Mouse (Mus musculus): ENCODE results near the gene Aldh1a3. TPM values are rescaled to one million over a fixed set of nuclear protein-coding genes. Genes with fewer than 3 reads are reported as not detected.

Aldh1a3 gene
- 1 to 10 TPM in 1 of 2 experiments, under 1 TPM in 1; 0.95 to 1.4 TPM for total RNA-seq (2021)

DNA sequence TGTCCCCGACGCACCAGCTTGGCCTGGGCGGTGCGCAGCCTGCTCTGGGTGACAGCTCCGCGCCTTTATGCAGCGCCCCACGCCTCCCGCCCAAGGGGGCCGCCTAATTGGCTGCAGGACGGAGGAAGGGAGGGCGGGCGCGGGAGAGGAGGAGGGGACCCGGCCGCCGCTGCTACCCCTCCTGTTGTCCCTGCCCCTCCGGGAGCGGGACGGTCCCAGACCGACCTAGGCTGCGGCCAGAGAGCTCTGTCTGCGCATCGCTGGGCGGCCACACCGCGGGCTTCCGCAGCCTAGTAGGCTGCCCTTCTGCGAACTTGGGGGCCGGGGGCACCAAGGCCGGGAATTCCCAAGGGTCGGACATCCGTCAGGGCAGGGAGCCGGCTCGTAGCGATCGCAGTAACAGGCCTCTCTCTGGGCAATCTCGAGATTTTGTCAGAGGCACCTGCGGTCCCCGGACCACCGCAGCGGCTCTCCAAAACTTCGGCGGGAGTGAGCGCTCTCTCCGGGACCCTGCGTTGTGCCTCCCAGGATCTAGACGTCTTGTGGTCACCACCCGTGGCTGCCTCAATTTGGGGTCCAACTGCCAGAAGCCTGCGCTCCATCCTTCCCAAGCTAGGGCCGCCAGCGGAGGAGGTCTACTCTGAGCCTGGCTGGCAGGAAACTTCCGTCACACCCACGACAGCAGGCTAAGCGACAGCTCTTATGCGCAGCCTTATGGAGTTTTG lies at the start of gene Aldh1a3:
TSS of gene Aldh1a3 (minus strand) at position 81 of the 725 bp plus-strand sequence.
- no peak for DNase-seq (ENCODE audit: low spot score in 2 of 2)
- intact Hi-C loops (cut with DNase I) = no loop called here

DNA sequence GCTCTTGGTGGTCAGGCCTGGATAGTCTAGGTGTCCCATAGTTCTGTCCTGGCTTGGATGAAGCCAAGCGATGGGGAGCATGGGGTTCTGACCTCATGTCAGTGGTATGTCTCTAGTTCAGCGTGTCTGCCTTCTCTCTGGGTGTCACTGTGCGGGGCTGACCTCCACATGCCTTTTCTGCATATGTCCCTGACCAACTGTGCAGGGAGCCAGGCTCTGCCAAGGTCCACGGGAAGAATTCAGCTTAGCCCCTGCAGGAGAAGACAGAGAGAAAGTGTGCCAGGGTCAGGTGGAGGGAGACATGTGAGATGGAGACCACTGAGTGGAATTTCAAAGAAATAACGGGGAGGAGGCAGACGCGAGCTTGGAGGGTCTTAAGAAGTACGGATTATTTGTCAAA lies 49.0 kb upstream of the Aldh1a3 start:
- DNase-seq (ENCODE audit: low spot score in 2 of 2) = no peak
- intact Hi-C loops (cut with DNase I) = no loop called here

- no peak for DNase-seq (ENCODE audit: low spot score in 2 of 2)
- intact Hi-C loops (cut with DNase I) = no loop called here
Observed at GRCm38 (mm10) chr7:66471641-66472216, 44.4 kb upstream of the Aldh1a3 start.

- DNase-seq (ENCODE audit: low spot score in 2 of 2) = no peak
- intact Hi-C loops (cut with DNase I) = no loop called here
Observed at GRCm38 (mm10) chr7:66466641-66467040, 39.3 kb upstream of the Aldh1a3 start.

DNA sequence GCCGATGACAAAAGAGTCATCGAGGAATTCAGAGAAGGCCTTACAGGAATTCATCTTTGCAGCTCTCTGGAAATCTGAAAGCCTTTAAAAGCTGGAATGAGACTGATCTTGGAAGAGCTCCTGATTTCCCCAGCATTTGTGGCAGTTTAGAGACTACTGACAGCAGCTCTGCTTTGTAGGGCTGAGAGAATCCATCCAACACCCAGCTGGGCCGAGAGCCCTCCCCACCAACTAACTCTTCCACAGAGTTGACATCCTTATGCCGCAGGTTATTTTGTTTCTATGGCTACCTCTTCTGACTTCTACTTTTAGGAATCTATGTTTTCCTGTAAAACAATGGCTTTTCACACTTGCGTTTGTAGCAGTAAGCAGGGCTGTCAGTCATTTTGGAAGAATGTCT lies 37.9 kb upstream of the Aldh1a3 start:
- intact Hi-C loops (cut with DNase I) = no loop called here
- DNase-seq (ENCODE audit: low spot score in 2 of 2) = no peak

DNA sequence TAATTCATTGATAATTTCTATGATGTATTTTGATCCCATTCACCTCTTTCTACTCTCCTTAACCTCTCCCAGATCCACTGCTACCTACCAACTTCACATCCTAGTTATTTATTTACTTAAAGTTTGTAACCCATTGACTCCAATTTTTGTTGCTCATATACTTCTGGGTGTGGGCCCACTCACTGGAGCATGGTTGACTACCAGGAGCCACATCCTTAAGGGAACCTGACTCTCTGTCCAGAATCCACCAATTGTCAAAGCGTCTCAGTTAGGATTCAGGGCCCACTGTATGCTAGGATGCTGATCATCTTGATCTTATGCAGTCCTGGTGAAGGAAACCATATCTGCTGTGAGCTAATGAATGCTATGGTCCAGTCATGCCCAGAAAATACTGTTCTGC lies 35.8 kb upstream of the Aldh1a3 start:
- DNase-seq (ENCODE audit: low spot score in 2 of 2) = no peak

GRCm38 (mm10) chr7:66451622-66452295 lies 24.4 kb upstream of the Aldh1a3 start:
- no peak for DNase-seq (ENCODE audit: low spot score in 2 of 2)
- intact Hi-C loops (cut with DNase I) = no loop called here

More for the DNA sequence above, 35.8 kb upstream of the Aldh1a3 start:
- intact Hi-C loops (cut with DNase I) = no loop called here

DNA sequence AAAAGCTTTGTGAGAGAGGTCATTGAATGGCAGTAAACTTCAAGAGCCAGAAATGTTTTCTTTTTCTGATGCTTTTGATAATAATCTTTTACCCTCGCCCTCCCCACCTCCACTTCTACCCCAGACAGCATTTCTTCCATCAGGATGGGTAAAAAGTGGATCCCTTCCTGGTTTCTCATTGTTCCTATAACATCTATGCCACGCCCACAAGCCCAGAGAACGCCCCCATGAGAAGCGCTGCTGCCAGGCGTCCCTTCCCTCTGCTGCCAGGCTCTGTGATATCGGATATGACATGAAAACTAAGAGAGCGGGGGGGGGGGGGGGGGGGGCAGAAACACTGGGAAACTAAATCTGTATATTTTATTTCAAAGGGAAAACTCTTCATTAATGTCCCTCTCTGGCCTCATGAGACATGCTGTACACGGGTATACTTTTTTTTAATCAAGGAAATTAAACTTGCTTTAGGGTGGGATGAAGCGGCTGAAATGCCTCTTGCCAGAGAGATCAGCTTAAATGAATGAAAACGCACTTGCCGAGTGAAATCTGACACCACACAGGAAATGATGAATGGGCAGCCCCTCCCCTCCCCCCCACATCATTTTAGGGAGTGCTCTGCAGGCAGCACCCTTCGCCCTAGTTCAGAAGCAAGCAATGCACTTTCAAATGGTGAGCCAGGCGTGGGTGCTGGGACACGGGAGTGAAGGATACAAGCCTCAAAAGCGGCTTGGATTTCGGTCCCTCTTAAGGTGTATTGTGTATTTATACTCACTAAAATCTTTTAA lies 22.8 kb upstream of the Aldh1a3 start:
- intact Hi-C loops (cut with DNase I) = no loop called here
- no peak for DNase-seq (ENCODE audit: low spot score in 2 of 2)

DNA sequence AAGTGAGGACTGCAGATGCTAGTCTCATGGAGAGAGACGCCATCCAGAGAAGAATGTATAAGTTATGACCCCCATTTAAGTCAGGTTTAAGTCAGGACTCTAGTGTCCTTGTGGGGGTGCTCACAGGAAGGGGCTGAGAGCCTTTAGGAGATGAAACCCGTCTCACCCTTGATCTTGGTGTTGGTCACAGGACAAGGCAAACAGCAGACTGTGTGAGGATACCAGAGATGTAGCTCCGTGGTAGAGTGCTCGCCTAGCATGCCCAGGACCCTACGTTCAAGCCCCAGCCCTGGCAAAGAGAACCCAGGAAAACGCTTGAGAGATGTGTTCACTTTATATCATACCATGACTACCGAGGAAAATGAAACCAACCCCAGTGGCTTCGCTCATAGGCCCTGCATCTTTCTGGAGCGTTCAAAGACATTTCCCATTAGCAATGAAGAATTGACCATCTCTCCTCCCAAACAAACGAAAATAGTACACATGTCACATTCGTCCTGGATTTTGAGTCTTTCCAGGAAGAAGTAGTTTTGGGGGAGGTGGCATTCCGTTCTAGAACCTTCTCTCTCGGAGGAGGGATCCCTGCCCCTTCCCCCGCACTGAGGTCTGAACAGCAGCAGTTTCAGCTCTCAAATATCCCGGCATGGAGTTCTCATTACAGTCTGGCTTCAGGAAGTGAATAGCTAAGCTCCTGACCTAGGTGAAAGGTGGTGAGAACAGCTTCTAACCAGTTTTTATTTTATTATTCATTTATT lies 21.6 kb upstream of the Aldh1a3 start:
- no peak for DNase-seq (ENCODE audit: low spot score in 2 of 2)
- intact Hi-C loops (cut with DNase I) = no loop called here

GRCm38 (mm10) chr7:66448304-66448703 lies 21.0 kb upstream of the Aldh1a3 start:
- intact Hi-C loops (cut with DNase I) = no loop called here
- no peak for DNase-seq (ENCODE audit: low spot score in 2 of 2)

GRCm38 (mm10) chr7:66446860-66447259 lies 19.5 kb upstream of the Aldh1a3 start:
- DNase-seq (ENCODE audit: low spot score in 2 of 2) = no peak

DNA sequence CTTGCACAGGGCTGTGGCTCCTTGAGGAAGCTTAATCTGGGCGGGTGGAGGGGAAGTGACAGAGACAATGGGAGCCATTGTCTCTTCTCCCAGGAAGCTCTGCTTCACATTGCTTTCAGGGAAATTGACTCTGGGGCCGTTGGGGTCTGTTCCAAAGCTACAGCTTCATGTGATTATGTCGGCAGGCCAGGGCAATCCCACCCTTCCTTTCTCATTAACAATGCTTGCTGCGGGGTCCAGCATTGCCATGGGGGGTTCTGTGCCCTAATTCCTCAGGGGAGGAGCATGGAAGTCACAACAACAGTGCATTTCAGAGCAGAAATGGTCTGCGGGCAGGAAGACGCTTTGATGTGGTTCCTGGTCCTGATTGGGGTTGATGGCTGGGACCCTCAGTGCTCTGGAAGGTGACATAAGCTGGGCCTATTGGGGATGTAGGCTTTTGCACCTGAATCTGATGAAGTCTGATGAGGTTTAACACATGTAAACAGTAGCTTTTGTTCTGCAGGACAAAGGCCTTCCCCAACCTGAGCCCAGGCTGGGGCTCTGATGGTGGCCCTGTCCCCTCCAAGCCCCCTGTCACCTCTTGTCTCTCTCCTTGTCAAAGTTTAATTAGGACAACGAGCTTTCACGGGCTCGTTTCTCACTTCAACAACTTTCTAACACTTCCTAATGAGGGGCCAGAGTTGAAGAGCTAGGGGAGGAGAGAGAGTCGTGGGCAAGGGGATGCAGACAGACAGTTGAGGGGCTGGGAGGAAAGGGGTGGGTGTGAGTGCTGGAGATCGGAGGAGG lies 18.0 kb upstream of the Aldh1a3 start:
- intact Hi-C loops (cut with DNase I) = no loop called here
- no peak for DNase-seq (ENCODE audit: low spot score in 2 of 2)

More at GRCm38 (mm10) chr7:66446860-66447259, 19.5 kb upstream of the Aldh1a3 start:
- intact Hi-C loops (cut with DNase I) = no loop called here

- intact Hi-C loops (cut with DNase I) = no loop called here
Observed at GRCm38 (mm10) chr7:66444706-66445105, 17.4 kb upstream of the Aldh1a3 start.

DNA sequence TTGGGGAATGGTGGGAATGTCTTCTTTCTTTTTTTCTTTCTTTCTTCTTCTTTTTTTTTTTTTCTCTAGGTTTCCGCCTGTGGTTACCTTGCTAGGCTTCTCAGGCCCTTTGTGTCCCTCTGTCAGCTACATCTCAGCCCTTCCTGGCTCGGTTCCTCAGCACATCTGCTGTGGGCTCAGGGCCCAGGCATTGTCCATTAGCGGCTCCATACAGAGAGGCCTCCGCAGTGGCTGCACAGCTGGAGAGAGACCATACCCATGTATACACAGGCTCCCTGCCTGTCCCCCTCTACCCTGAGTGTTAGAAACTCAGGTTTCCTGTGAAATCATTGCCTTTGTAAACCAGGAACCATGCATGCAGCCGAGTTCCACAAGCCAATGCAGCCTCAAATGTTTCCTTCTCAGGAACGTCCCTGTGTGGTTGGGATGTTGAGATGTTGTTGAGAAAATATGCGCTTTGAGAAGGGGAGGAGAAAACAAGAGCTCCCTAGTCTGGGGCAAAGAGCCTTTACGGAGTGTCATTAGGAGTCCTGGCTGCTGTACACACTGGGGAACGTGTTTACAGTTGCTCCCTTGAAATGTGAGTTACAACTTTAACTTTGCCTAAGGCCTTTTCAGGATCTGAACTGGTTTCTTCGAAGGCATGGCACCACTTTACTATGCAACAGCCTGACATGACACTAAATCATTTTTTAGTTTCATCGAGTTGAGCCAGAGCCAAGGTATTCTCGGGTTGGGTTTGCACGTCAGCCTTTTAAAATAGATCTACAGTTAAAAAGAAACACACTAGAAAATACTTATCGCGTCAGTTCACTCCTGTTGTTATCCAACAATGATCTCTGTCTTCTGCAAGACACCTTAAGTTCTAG lies 15.4 kb upstream of the Aldh1a3 start:
- intact Hi-C loops (cut with DNase I) = no loop called here
- DNase-seq (ENCODE audit: low spot score in 2 of 2) = no peak

More at GRCm38 (mm10) chr7:66444706-66445105, 17.4 kb upstream of the Aldh1a3 start:
- no peak for DNase-seq (ENCODE audit: low spot score in 2 of 2)

DNA sequence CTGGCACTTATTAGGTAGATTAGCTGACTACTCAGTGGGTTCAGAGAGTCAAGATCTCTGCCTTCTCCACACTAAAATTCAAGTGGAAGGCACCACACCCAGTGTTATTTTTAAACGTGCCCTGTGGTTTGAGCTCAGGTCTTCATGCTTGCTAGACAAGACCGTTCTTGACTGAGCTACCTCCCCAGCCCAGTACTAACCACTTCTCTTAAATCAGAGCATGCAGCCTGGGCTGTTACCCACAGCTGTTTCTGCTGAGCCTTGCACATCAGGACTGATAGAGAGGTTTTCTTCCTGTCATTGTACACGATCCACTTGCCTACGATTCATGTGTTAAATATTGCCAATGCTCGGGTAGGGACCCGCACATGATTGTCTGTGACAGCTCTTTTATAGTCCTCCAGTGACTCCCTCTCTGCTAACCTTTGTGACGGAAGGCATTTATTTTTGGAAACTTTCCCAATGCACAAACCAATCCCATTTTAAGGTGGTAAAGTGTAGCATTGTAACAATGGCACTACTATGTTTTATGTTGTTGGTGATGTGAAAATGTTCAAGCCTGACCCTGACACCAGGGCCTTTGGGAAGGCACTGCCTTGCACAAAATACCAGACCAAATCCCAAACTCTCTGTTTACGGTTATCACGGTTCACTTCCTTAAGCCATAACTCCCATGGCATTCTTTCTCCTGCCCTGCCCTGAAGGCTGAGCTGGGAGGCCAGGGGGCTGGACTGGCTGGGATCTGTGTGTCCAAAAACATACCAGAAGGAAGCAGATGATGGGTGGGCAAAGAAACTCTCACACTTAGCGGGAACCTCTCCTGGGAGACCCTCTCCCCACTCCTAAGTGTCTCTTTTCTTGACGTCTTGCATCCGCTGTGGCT lies 11.7 kb upstream of the Aldh1a3 start:
- no peak for DNase-seq (ENCODE audit: low spot score in 2 of 2)
- intact Hi-C loops (cut with DNase I) = no loop called here

- intact Hi-C loops (cut with DNase I) = loop anchor here (1.0 kb wide), 1 partner anchor 227 kb away; no protein-coding TSS in a partner anchor
- DNase-seq (ENCODE audit: low spot score in 2 of 2) = peak; percentile 43 to 66
Observed at GRCm38 (mm10) chr7:66434453-66434935, 7.2 kb upstream of the Aldh1a3 start.

GRCm38 (mm10) chr7:66427053-66427436 lies 272 bp downstream of the Aldh1a3 start:
- intact Hi-C loops (cut with DNase I) = no loop called here

More at GRCm38 (mm10) chr7:66427053-66427436, 272 bp downstream of the Aldh1a3 start:
- no peak for DNase-seq (ENCODE audit: low spot score in 2 of 2)

All from left cerebral cortex, postnatal 36 days (tissue).